In the genomic region with DNA sequence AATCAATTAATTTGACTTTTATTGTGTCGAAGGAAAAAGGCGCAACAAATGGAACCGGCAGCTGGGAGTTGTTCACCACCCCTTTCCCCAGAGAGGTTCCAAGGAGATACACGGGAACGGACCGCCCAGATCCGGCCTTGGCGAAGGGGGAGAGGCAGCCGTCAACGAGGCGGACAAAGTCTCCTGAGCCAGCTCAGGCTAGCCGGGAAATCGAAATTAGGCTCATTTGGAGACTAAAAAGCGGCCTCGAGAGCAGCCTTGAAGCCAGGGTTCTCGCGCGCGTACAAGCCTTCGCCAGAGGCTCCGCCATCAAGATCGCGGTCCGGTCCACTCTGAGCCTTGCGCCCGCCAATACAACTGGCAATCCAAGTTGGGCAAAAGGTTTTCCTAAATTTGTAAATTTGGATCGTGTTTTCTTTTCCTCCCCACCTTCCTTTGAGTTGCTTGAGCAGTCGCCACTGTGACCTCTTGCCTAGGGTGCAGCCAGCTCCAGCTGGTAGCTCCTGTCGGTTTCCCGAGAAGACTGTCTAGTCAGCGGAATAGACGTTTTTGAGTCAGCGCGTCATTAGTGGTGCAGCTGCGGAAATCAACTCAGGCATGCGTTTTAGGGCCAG, we compare ENCODE assay signal across 11 mouse cellular contexts. TPM values are rescaled to one million over a fixed set of nuclear protein-coding genes. Genes with fewer than 3 reads are reported as not detected.
DNase-seq lines count a peak whose midpoint lies in the region; ATAC-seq lines count a peak whose summit lies in the region.
"Had no signal": no experiment of that assay in that cellular context is flagged by ENCODE, and none has a peak within 500 bp of the region (broad histone marks: within the 10 kb centered on the region; RNA-seq: fewer than 3 reads in every experiment).

No protein-coding gene starts in this region.

- WGBS in kidney, embryonic 16.5 days = under 1% methylated on average over 36 of the region's 36 CpGs
- WGBS in embryonic facial prominence, embryonic 15.5 days = 1% methylated on average over 36 of the region's 36 CpGs
- WGBS in neural tube, embryonic 12.5 days = under 1% methylated on average over 36 of the region's 36 CpGs

- H3K4me1 ChIP-seq in kidney, embryonic 16.5 days (ENCODE audit: insufficient read depth, low read length) = peaks cover 19% of the 10 kb centered on the region
- H3K4me1 ChIP-seq in embryonic facial prominence, embryonic 15.5 days = peaks cover 42% of the 10 kb centered on the region
- H3K4me1 ChIP-seq in neural tube, embryonic 12.5 days = peaks cover 23% of the 10 kb centered on the region; the same call in 1 of the 2 replicates

- no peak for ATAC-seq in kidney, embryonic 16.5 days (ENCODE audit: low FRiP score, low TSS enrichment)
- ATAC-seq in embryonic facial prominence, embryonic 15.5 days (ENCODE audit: insufficient number of reproducible peaks, low FRiP score, low TSS enrichment, low read depth) = no peak
- ATAC-seq in neural tube, embryonic 12.5 days (ENCODE audit: low FRiP score, low read depth) = peak; percentile 26
- no peak for ATAC-seq in granulocyte monocyte progenitor cell, adult 5-6 weeks (replicated peaks; ENCODE audit: poor library complexity, severe bottlenecking)

- H3K9ac ChIP-seq in kidney, embryonic 16.5 days (replicated peaks; ENCODE audit: low read length) = no peak overlapping the region
- H3K9ac ChIP-seq in embryonic facial prominence, embryonic 15.5 days = no peak overlapping the region
- no peak overlapping the region for H3K9ac ChIP-seq in neural tube, embryonic 12.5 days
- H3K9ac ChIP-seq: midbrain, embryonic 12.5 days had no signal

- H3K9me3 ChIP-seq in kidney, embryonic 16.5 days (ENCODE audit: low read length) = no peaks in the 10 kb centered on the region
- H3K9me3 ChIP-seq in embryonic facial prominence, embryonic 15.5 days (replicated peaks) = no peaks in the 10 kb centered on the region
- no peaks in the 10 kb centered on the region for H3K9me3 ChIP-seq in neural tube, embryonic 12.5 days
- H3K9me3 ChIP-seq: midbrain, embryonic 12.5 days had no signal

- H3K27me3 ChIP-seq in kidney, embryonic 16.5 days (ENCODE audit: insufficient read depth, low read length) = peaks cover 93% of the 10 kb centered on the region
- H3K27me3 ChIP-seq in embryonic facial prominence, embryonic 15.5 days = peaks cover 95% of the 10 kb centered on the region
- H3K27me3 ChIP-seq in neural tube, embryonic 12.5 days (replicated peaks) = peaks cover 90% of the 10 kb centered on the region

- intact Hi-C loops in gastrocnemius, postnatal 14 days (cut with DNase I; ENCODE audit: low total_unique reads) = no loop called here

- DNase-seq in adrenal gland, postnatal 14 days = peak; percentile 9
- DNase-seq in adrenal gland, postnatal 4 days (ENCODE audit: low spot score in 2 of 2) = no peak
- peak; percentile 40 to 51 for DNase-seq in kidney, postnatal 4 days
- DNase-seq in gastrocnemius, postnatal 14 days = no peak
- DNase-seq: gastrocnemius, postnatal 36 days; layer of hippocampus, postnatal 36 days had no signal

- H3K4me3 ChIP-seq in kidney, embryonic 16.5 days (ENCODE audit: low read length) = no peak overlapping the region
- peak overlapping the region; percentile 5 for H3K4me3 ChIP-seq in embryonic facial prominence, embryonic 15.5 days (replicated peaks)
- peak overlapping the region; percentile 27 for H3K4me3 ChIP-seq in neural tube, embryonic 12.5 days
- H3K4me3 ChIP-seq: midbrain, embryonic 12.5 days had no signal

- no peak overlapping the region for H3K4me2 ChIP-seq in kidney, embryonic 16.5 days (replicated peaks; ENCODE audit: low read depth, low read length)
- peak overlapping the region; percentile 24; the same call in 1 of the 2 replicates for H3K4me2 ChIP-seq in embryonic facial prominence, embryonic 15.5 days (replicated peaks)
- H3K4me2 ChIP-seq in neural tube, embryonic 12.5 days (replicated peaks) = peak overlapping the region; percentile 40
- H3K4me2 ChIP-seq: midbrain, embryonic 12.5 days had no signal

- H3K36me3 ChIP-seq in kidney, embryonic 16.5 days (ENCODE audit: insufficient read depth, low read length) = no peaks in the 10 kb centered on the region
- no peaks in the 10 kb centered on the region for H3K36me3 ChIP-seq in embryonic facial prominence, embryonic 15.5 days
- no peaks in the 10 kb centered on the region for H3K36me3 ChIP-seq in neural tube, embryonic 12.5 days
- H3K36me3 ChIP-seq: midbrain, embryonic 12.5 days had no signal

- H3K27ac ChIP-seq in kidney, embryonic 16.5 days (ENCODE audit: low read length) = no peak overlapping the region
- no peak overlapping the region for H3K27ac ChIP-seq in embryonic facial prominence, embryonic 15.5 days (replicated peaks)
- H3K27ac ChIP-seq in neural tube, embryonic 12.5 days = no peak overlapping the region
- H3K27ac ChIP-seq: midbrain, embryonic 12.5 days had no signal

RNA-seq across cellular contexts. Expression of a gene that starts 2.4 kb away (rescaled TPM):
- total RNA-seq in adrenal gland, postnatal 14 days (2021) = 1.5 and 1.7 TPM in 2 replicates
- 1 to 10 TPM; 4.2 to 4.5 TPM for total RNA-seq in adrenal gland, postnatal 4 days (2021)
- polyA plus RNA-seq in kidney, embryonic 16.5 days (2015; fragmentation: Nextera tagmentation; extraction: Ambion mirVana) = 0.09 TPM in 1 of 2 replicates, not detected in the other
- 1.7 and 1.8 TPM in 2 replicates for polyA plus RNA-seq in embryonic facial prominence, embryonic 15.5 days (2015; fragmentation: Nextera tagmentation; extraction: Ambion mirVana)
- 8.9 and 9.3 TPM in 2 replicates for polyA plus RNA-seq in neural tube, embryonic 12.5 days (2016; fragmentation: Nextera tagmentation; extraction: Ambion mirVana)
- total RNA-seq in gastrocnemius, postnatal 14 days (2021) = 1 to 10 TPM; 2.4 to 3.9 TPM
- not detected in 2 replicates for total RNA-seq in granulocyte monocyte progenitor cell, adult 5-6 weeks (2014; fragmentation: Nextera tagmentation)
- not detected in 2 replicates for total RNA-seq in granulocyte monocyte progenitor cell, adult 5-6 weeks (2017)
- total RNA-seq: layer of hippocampus, postnatal 36 days had no signal

Comparison
In these comparisons a context has a peak if more than half of its experiments do, and no peak if none do; other contexts are left out.
1. DNase-seq: peak in adrenal gland, postnatal 14 days (single experiment) and kidney, postnatal 4 days (2 of 2); none in adrenal gland, postnatal 4 days (0 of 2) and gastrocnemius, postnatal 14 days (single experiment).